Mouse (Mus musculus): ENCODE measurements around the gene Gm20605. TPM values are rescaled to one million over a fixed set of nuclear protein-coding genes. Genes with fewer than 3 reads are reported as not detected.

Gene Gm20605
- total RNA-seq (2014; fragmentation: Nextera tagmentation) (27.2 and 44.5 TPM in 2 replicates), total RNA-seq (2017) (9.5 and 11.4 TPM in 2 replicates), polyA plus RNA-seq (2012) (11.0 and 14.5 TPM in 2 replicates)

GRCm38 (mm10) chr5:137628498-137629305, at the start of gene Gm20605, which contains the start of the genes Fbxo24 and Lrch4:
Gm20605 (plus strand) TSS chr5:137629175.
Fbxo24 (minus strand) TSS chr5:137629002.
Lrch4 (plus strand) TSS chr5:137629121.
- no peaks in the 10 kb centered on the region for H3K9me3 ChIP-seq (replicated peaks)
- H3K36me3 ChIP-seq (replicated peaks): peaks cover 37% of the 10 kb centered on the region
- peak within 1 kb of the TSS; percentile 88 for H3K4me3 ChIP-seq (ENCODE audit: low read depth, low read length)
- H3K27me3 ChIP-seq (ENCODE audit: insufficient read depth, low read length): peaks cover 10% of the 10 kb centered on the region; the same call in 1 of the 2 replicates
- DNase-seq (ENCODE audit: low spot score) (peak; percentile 100), ATAC-seq (ENCODE audit: extremely low read depth, insufficient number of reproducible peaks, low FRiP score, poor library complexity, severe bottlenecking) (peak; percentile 80)
- H3K4me1 ChIP-seq (ENCODE audit: insufficient read depth, low read depth, low read length): peaks cover 64% of the 10 kb centered on the region
- TF ChIP-seq POLR2AphosphoS5 (IDR thresholded peaks at IDR 0.05; ENCODE audit: insufficient replicate concordance, low read depth, low read length) (no peak), GATA1 (IDR thresholded peaks at IDR 0.05; ENCODE audit: borderline replicate concordance, low read length) (no peak), GATA2 (IDR thresholded peaks at IDR 0.05; ENCODE audit: borderline replicate concordance, low read depth, low read length) (no peak)

GRCm38 (mm10) chr5:137580246-137580645, 48.7 kb upstream of the Gm20605 start:
- TF ChIP-seq TAL1 (conservative IDR thresholded peaks at IDR 0.05; ENCODE audit: low read depth, low read length) (no peak), GATA2 (IDR thresholded peaks at IDR 0.05; ENCODE audit: borderline replicate concordance, low read depth, low read length) (no peak), POLR2AphosphoS5 (IDR thresholded peaks at IDR 0.05; ENCODE audit: insufficient replicate concordance, low read depth, low read length) (no peak)
- no peak for DNase-seq (ENCODE audit: low spot score)
- Histone ChIP-seq H3K9me3 (replicated peaks) (peaks cover 2% of the 10 kb centered on the region; the same call in 1 of the 2 replicates), H3K4me3 (ENCODE audit: low read depth, low read length) (no peak overlapping the region), H3K27me3 (ENCODE audit: insufficient read depth, low read length) (no peaks in the 10 kb centered on the region), H3K4me1 (ENCODE audit: insufficient read depth, low read depth, low read length) (peaks cover 51% of the 10 kb centered on the region), H3K36me3 (replicated peaks) (peaks cover 90% of the 10 kb centered on the region)
- ATAC-seq (ENCODE audit: extremely low read depth, insufficient number of reproducible peaks, low FRiP score, poor library complexity, severe bottlenecking): no peak

- H3K4me1 ChIP-seq (ENCODE audit: insufficient read depth, low read depth, low read length): peaks cover 38% of the 10 kb centered on the region
- DNase-seq (ENCODE audit: low spot score) (no peak), ATAC-seq (ENCODE audit: extremely low read depth, insufficient number of reproducible peaks, low FRiP score, poor library complexity, severe bottlenecking) (no peak)
- peaks cover 97% of the 10 kb centered on the region for H3K36me3 ChIP-seq (replicated peaks)
- H3K27me3 ChIP-seq (ENCODE audit: insufficient read depth, low read length): peaks cover 2% of the 10 kb centered on the region; the same call in 1 of the 2 replicates
- TF ChIP-seq CTCF (IDR thresholded peaks at IDR 0.05; ENCODE audit: low read depth, low read length) (no peak), GATA2 (IDR thresholded peaks at IDR 0.05; ENCODE audit: borderline replicate concordance, low read depth, low read length) (no peak), TAL1 (conservative IDR thresholded peaks at IDR 0.05; ENCODE audit: low read depth, low read length) (no peak), GATA1 (IDR thresholded peaks at IDR 0.05; ENCODE audit: borderline replicate concordance, low read length) (no peak), POLR2AphosphoS5 (IDR thresholded peaks at IDR 0.05; ENCODE audit: insufficient replicate concordance, low read depth, low read length) (no peak)
- no peak overlapping the region for H3K4me3 ChIP-seq (ENCODE audit: low read depth, low read length)
- peaks cover 18% of the 10 kb centered on the region for H3K9me3 ChIP-seq (replicated peaks)
Observed at GRCm38 (mm10) chr5:137582702-137583101, 46.3 kb upstream of the Gm20605 start.

- H3K9me3 ChIP-seq (replicated peaks): peaks cover 19% of the 10 kb centered on the region
- DNase-seq (ENCODE audit: low spot score): no peak
- H3K4me1 ChIP-seq (ENCODE audit: insufficient read depth, low read depth, low read length): peaks cover 29% of the 10 kb centered on the region
- H3K36me3 ChIP-seq (replicated peaks): peaks cover 92% of the 10 kb centered on the region
- H3K27me3 ChIP-seq (ENCODE audit: insufficient read depth, low read length): peaks cover 2% of the 10 kb centered on the region; the same call in 1 of the 2 replicates
- no peak overlapping the region for H3K4me3 ChIP-seq (ENCODE audit: low read depth, low read length)
- ATAC-seq (ENCODE audit: extremely low read depth, insufficient number of reproducible peaks, low FRiP score, poor library complexity, severe bottlenecking): no peak
- TF ChIP-seq GATA1 (IDR thresholded peaks at IDR 0.05; ENCODE audit: borderline replicate concordance, low read length) (no peak), TAL1 (conservative IDR thresholded peaks at IDR 0.05; ENCODE audit: low read depth, low read length) (no peak), CTCF (IDR thresholded peaks at IDR 0.05; ENCODE audit: low read depth, low read length) (no peak), POLR2AphosphoS5 (IDR thresholded peaks at IDR 0.05; ENCODE audit: insufficient replicate concordance, low read depth, low read length) (no peak), GATA2 (IDR thresholded peaks at IDR 0.05; ENCODE audit: borderline replicate concordance, low read depth, low read length) (no peak)
Observed at GRCm38 (mm10) chr5:137583670-137584169, 45.3 kb upstream of the Gm20605 start.

GRCm38 (mm10) chr5:137584976-137585375, 44.0 kb upstream of the Gm20605 start:
- TF ChIP-seq GATA2 (IDR thresholded peaks at IDR 0.05; ENCODE audit: borderline replicate concordance, low read depth, low read length) (no peak), GATA1 (IDR thresholded peaks at IDR 0.05; ENCODE audit: borderline replicate concordance, low read length) (no peak), TAL1 (conservative IDR thresholded peaks at IDR 0.05; ENCODE audit: low read depth, low read length) (no peak), CTCF (IDR thresholded peaks at IDR 0.05; ENCODE audit: low read depth, low read length) (peak; percentile 39; the same call in 1 of the 2 replicates), POLR2AphosphoS5 (IDR thresholded peaks at IDR 0.05; ENCODE audit: insufficient replicate concordance, low read depth, low read length) (no peak)
- peaks cover 19% of the 10 kb centered on the region for H3K9me3 ChIP-seq (replicated peaks)
- ATAC-seq (ENCODE audit: extremely low read depth, insufficient number of reproducible peaks, low FRiP score, poor library complexity, severe bottlenecking): no peak
- DNase-seq (ENCODE audit: low spot score): no peak
- H3K36me3 ChIP-seq (replicated peaks): peaks cover 79% of the 10 kb centered on the region
- H3K4me3 ChIP-seq (ENCODE audit: low read depth, low read length): no peak overlapping the region
- peaks cover 2% of the 10 kb centered on the region; the same call in 1 of the 2 replicates for H3K27me3 ChIP-seq (ENCODE audit: insufficient read depth, low read length)
- H3K4me1 ChIP-seq (ENCODE audit: insufficient read depth, low read depth, low read length): peaks cover 16% of the 10 kb centered on the region

GRCm38 (mm10) chr5:137590507-137590906, 38.5 kb upstream of the Gm20605 start:
- DNase-seq (ENCODE audit: low spot score) (no peak), ATAC-seq (ENCODE audit: extremely low read depth, insufficient number of reproducible peaks, low FRiP score, poor library complexity, severe bottlenecking) (no peak)
- H3K36me3 ChIP-seq (replicated peaks): peaks cover 28% of the 10 kb centered on the region
- H3K4me1 ChIP-seq (ENCODE audit: insufficient read depth, low read depth, low read length): peaks cover 2% of the 10 kb centered on the region; the same call in 1 of the 2 replicates
- TF ChIP-seq GATA2 (IDR thresholded peaks at IDR 0.05; ENCODE audit: borderline replicate concordance, low read depth, low read length) (no peak), POLR2AphosphoS5 (IDR thresholded peaks at IDR 0.05; ENCODE audit: insufficient replicate concordance, low read depth, low read length) (no peak), CTCF (IDR thresholded peaks at IDR 0.05; ENCODE audit: low read depth, low read length) (no peak), GATA1 (IDR thresholded peaks at IDR 0.05; ENCODE audit: borderline replicate concordance, low read length) (no peak), TAL1 (conservative IDR thresholded peaks at IDR 0.05; ENCODE audit: low read depth, low read length) (no peak)
- peaks cover 17% of the 10 kb centered on the region for H3K9me3 ChIP-seq (replicated peaks)
- H3K4me3 ChIP-seq (ENCODE audit: low read depth, low read length): no peak overlapping the region
- peaks cover 4% of the 10 kb centered on the region; the same call in 1 of the 2 replicates for H3K27me3 ChIP-seq (ENCODE audit: insufficient read depth, low read length)

Data from G1E (cell line).